Mouse (Mus musculus) liver, embryonic 11.5 days (tissue): ENCODE data around the gene Meis2. TPM values are rescaled to one million over a fixed set of nuclear protein-coding genes. Genes with fewer than 3 reads are reported as not detected.

Source experiments
- ATAC-seq: fragments of 200-750 bp; cut with Nextera tagmentation; replicated peaks from 2 replicates; pipeline ENCODE4 v1.8.0; 2017; ENCODE audit warnings: moderate number of reproducible peaks, mild to moderate bottlenecking, moderate TSS enrichment, moderate library complexity; ENCODE audit not compliant: low FRiP score
- DNase-seq: peaks from one replicate; pipeline ENCODE4 v3.0.0-alpha.2; 2017; ENCODE audit warnings: low spot score
- H3K27ac ChIP-seq: fragments of 300-500 bp; sonication (generic); 2 replicates; pipeline ENCODE4 v1.5.1; 2014; ENCODE audit warnings: mild to moderate bottlenecking, low read depth, low read length, control low read depth
- H3K27me3 ChIP-seq: fragments of 300-500 bp; sonication (generic); replicated peaks from 2 replicates; pipeline ENCODE4 v1.6.1; 2014; ENCODE audit warnings: low read length, mixed read lengths; ENCODE audit not compliant: control insufficient read depth, insufficient read depth
- H3K36me3 ChIP-seq: fragments of 300-500 bp; sonication (generic); 2 replicates; pipeline ENCODE4 v1.6.1; 2014; ENCODE audit warnings: mild to moderate bottlenecking, low read length, moderate library complexity, mixed read lengths; ENCODE audit not compliant: control insufficient read depth, insufficient read depth
- H3K4me1 ChIP-seq: fragments of 300-500 bp; sonication (generic); replicated peaks from 2 replicates; pipeline ENCODE4 v1.6.1; 2014; ENCODE audit warnings: low read length, mixed read lengths; ENCODE audit not compliant: control insufficient read depth, insufficient read depth
- H3K4me2 ChIP-seq: fragments of 300-500 bp; sonication (generic); 2 replicates; pipeline ENCODE4 v1.6.1; 2014; ENCODE audit warnings: mild to moderate bottlenecking, control low read depth, moderate library complexity
- H3K4me3 ChIP-seq: fragments of 300-500 bp; sonication (generic); 2 replicates; pipeline ENCODE4 v1.5.1; 2014; ENCODE audit warnings: low read depth, low read length, control low read depth
- H3K9ac ChIP-seq: fragments of 300-500 bp; sonication (generic); 2 replicates; pipeline ENCODE4 v1.6.1; 2014; ENCODE audit warnings: low read depth, low read length, control low read depth
- H3K9me3 ChIP-seq: fragments of 300-500 bp; sonication (generic); 2 replicates; pipeline ENCODE4 v1.6.1; 2016; ENCODE audit warnings: low read length, inconsistent platforms, mixed read lengths; ENCODE audit not compliant: control insufficient read depth
- WGBS: fragments of 180-500 bp; shearing (Covaris S2); extraction: QIAGEN DNeasy Blood & Tissue Kit; methylation state at CpG from one replicate; pipeline ENCODE4 v1.1.7; 2014; 5-methylcytosine and 5-hydroxymethylcytosine counted together
- polyA plus RNA-seq: library from polyadenylated mRNA; unstranded; fragments of >200 nt; fragmentation: Nextera tagmentation; extraction: Ambion mirVana; gene quantifications from 2 replicates; pipeline ENCODE4 v1.2.1, GENCODE M21; 2014

Meis2 gene
- polyA plus RNA-seq, 1 experiment from 2014 or later = 20.0 TPM

GRCm38 (mm10) chr2:116047365-116047764 is 18.3 kb downstream of the Meis2 start:
- Histone ChIP-seq H3K36me3 (no peaks in the 10 kb centered on the region), H3K27ac (no peak overlapping the region), H3K9ac (no peak overlapping the region), H3K4me1 (no peaks in the 10 kb centered on the region), H3K27me3 (no peaks in the 10 kb centered on the region), H3K9me3 (no peaks in the 10 kb centered on the region), H3K4me3 (no peak overlapping the region), H3K4me2 (no peak overlapping the region)
- ATAC-seq = no peak
- 63% methylated on average over 8 of the region's 8 CpGs for WGBS
- DNase-seq = no peak

- 61% methylated on average over 7 of the region's 7 CpGs for WGBS
- Histone ChIP-seq H3K9me3 (no peaks in the 10 kb centered on the region), H3K27ac (no peak overlapping the region), H3K27me3 (no peaks in the 10 kb centered on the region), H3K9ac (no peak overlapping the region), H3K4me1 (no peaks in the 10 kb centered on the region), H3K4me3 (no peak overlapping the region), H3K36me3 (no peaks in the 10 kb centered on the region), H3K4me2 (no peak overlapping the region)
- ATAC-seq (no peak), DNase-seq (no peak)
Measured at GRCm38 (mm10) chr2:116045048-116045447, 20.6 kb downstream of the Meis2 start.

- DNase-seq = no peak
- Histone ChIP-seq H3K36me3 (no peaks in the 10 kb centered on the region), H3K9ac (no peak overlapping the region)
Measured at GRCm38 (mm10) chr2:116042934-116043698, 22.5 kb downstream of the Meis2 start.

GRCm38 (mm10) chr2:116042447-116042846 is 23.2 kb downstream of the Meis2 start:
- ATAC-seq (no peak), DNase-seq (no peak)
- no peak overlapping the region for H3K4me2 ChIP-seq
- no peak overlapping the region for H3K4me3 ChIP-seq
- H3K27me3 ChIP-seq = no peaks in the 10 kb centered on the region
- no peaks in the 10 kb centered on the region for H3K9me3 ChIP-seq
- no peak overlapping the region for H3K27ac ChIP-seq
- WGBS = 68% methylated on average over 9 of the region's 9 CpGs
- no peak overlapping the region for H3K9ac ChIP-seq
- H3K4me1 ChIP-seq = no peaks in the 10 kb centered on the region
- peaks cover 1% of the 10 kb centered on the region; the same call in 1 of the 2 replicates for H3K36me3 ChIP-seq

More at GRCm38 (mm10) chr2:116042934-116043698, 22.5 kb downstream of the Meis2 start:
- no peak overlapping the region for H3K27ac ChIP-seq
- H3K4me2 ChIP-seq = no peak overlapping the region
- H3K4me3 ChIP-seq = no peak overlapping the region
- no peaks in the 10 kb centered on the region for H3K4me1 ChIP-seq
- H3K9me3 ChIP-seq = no peaks in the 10 kb centered on the region
- no peak for ATAC-seq
- 86% methylated on average over 12 of the region's 12 CpGs for WGBS
- H3K27me3 ChIP-seq = no peaks in the 10 kb centered on the region

- DNase-seq (no peak), ATAC-seq (no peak)
- H3K27ac ChIP-seq = no peak overlapping the region
- no peak overlapping the region for H3K4me3 ChIP-seq
- peaks cover 3% of the 10 kb centered on the region; the same call in 1 of the 2 replicates for H3K36me3 ChIP-seq
- no peak overlapping the region for H3K4me2 ChIP-seq
- H3K4me1 ChIP-seq = no peaks in the 10 kb centered on the region
- no peaks in the 10 kb centered on the region for H3K9me3 ChIP-seq
- 78% methylated on average over 9 of the region's 9 CpGs for WGBS
- H3K27me3 ChIP-seq = no peaks in the 10 kb centered on the region
- no peak overlapping the region for H3K9ac ChIP-seq
Measured at GRCm38 (mm10) chr2:116041683-116042262, 23.9 kb downstream of the Meis2 start.

GRCm38 (mm10) chr2:116035345-116035744 is 30.3 kb downstream of the Meis2 start:
- ATAC-seq (no peak), DNase-seq (no peak)
- no peak overlapping the region for H3K4me2 ChIP-seq
- no peaks in the 10 kb centered on the region for H3K9me3 ChIP-seq
- no peaks in the 10 kb centered on the region for H3K27me3 ChIP-seq
- H3K9ac ChIP-seq = no peak overlapping the region
- peaks cover 5% of the 10 kb centered on the region; the same call in 1 of the 2 replicates for H3K36me3 ChIP-seq
- H3K4me1 ChIP-seq = no peaks in the 10 kb centered on the region
- no peak overlapping the region for H3K27ac ChIP-seq
- 92% methylated on average over 5 of the region's 5 CpGs for WGBS
- H3K4me3 ChIP-seq = no peak overlapping the region

- no peak overlapping the region for H3K4me3 ChIP-seq
- no peaks in the 10 kb centered on the region for H3K27me3 ChIP-seq
- no peaks in the 10 kb centered on the region for H3K9me3 ChIP-seq
- 71% methylated on average over 3 of the region's 3 CpGs for WGBS
- no peak overlapping the region for H3K27ac ChIP-seq
- ATAC-seq (no peak), DNase-seq (no peak)
- no peaks in the 10 kb centered on the region for H3K4me1 ChIP-seq
- no peak overlapping the region for H3K9ac ChIP-seq
- 0 out of 2 replicates have a peak, but pooled peaks cover 2% of the 10 kb centered on the region for H3K36me3 ChIP-seq
- H3K4me2 ChIP-seq = no peak overlapping the region
Measured at GRCm38 (mm10) chr2:116028127-116028526, 37.5 kb downstream of the Meis2 start.

- Histone ChIP-seq H3K9ac (no peak overlapping the region), H3K36me3 (no peaks in the 10 kb centered on the region), H3K4me2 (no peak overlapping the region), H3K4me3 (no peak overlapping the region), H3K27me3 (no peaks in the 10 kb centered on the region), H3K27ac (no peak overlapping the region), H3K9me3 (no peaks in the 10 kb centered on the region), H3K4me1 (peaks cover 10% of the 10 kb centered on the region)
- ATAC-seq (no peak), DNase-seq (no peak)
- WGBS = 86% methylated on average over 5 of the region's 5 CpGs
Measured at GRCm38 (mm10) chr2:116022876-116023275, 42.8 kb downstream of the Meis2 start.

GRCm38 (mm10) chr2:116021931-116022330 is 43.7 kb downstream of the Meis2 start:
- ATAC-seq (no peak), DNase-seq (no peak)
- Histone ChIP-seq H3K27me3 (no peaks in the 10 kb centered on the region), H3K9ac (no peak overlapping the region), H3K36me3 (no peaks in the 10 kb centered on the region), H3K4me1 (peaks cover 10% of the 10 kb centered on the region), H3K27ac (no peak overlapping the region), H3K4me2 (no peak overlapping the region), H3K9me3 (no peaks in the 10 kb centered on the region), H3K4me3 (no peak overlapping the region)
- WGBS = 71% methylated on average over 4 of the region's 4 CpGs
